Mouse (Mus musculus): ENCODE measurements around the gene Mief2. TPM values are rescaled to one million over a fixed set of nuclear protein-coding genes. Genes with fewer than 3 reads are reported as not detected.
A peak's percentile ranks its signal among the peaks of the same experiment; 100 is the strongest.

Mief2 gene
- 14.8 and 16.9 TPM in 2 replicates for polyA plus RNA-seq (2016; fragmentation: Nextera tagmentation; extraction: Ambion mirVana)

DNA sequence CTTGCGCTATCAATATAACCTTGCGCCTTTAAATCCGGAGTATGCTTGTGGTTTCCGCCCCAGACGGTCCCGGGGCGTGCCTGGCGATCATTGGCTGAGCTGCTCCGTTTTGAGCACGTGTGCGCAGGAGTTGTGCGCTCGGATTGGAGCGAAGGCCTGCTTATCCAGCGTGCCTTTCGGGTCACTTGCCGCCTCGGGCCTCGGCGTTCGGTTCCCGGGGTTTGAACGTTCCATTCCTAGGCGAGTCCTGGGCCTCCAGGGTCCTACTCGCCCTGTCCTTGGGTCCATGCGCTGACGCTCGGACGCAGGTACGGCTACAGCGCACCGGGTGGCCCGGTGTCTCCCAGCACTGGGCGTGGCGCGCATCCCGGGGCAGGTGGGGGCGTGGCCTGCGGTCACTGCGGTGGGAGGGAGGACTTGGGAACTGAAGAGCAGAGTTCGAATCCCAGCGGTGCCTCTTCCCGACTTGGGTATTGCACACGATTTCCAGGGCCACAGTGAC, at the start of gene Mief2:
Mief2 (plus strand) TSS at position 139 of the 502 bp plus-strand sequence.
- peak within 1 kb of the TSS; percentile 75 for H3K4me3 ChIP-seq
- WGBS, result under 1% methylated on average over 44 of the region's 44 CpGs
- peaks cover 50% of the 10 kb centered on the region for H3K36me3 ChIP-seq
- peaks cover 35% of the 10 kb centered on the region for H3K4me1 ChIP-seq (replicated peaks)
- no peaks in the 10 kb centered on the region for H3K27me3 ChIP-seq (ENCODE audit: insufficient read depth, poor library complexity, severe bottlenecking)
- H3K27ac ChIP-seq, result peak within 1 kb of the TSS; percentile 90
- DNase-seq (ENCODE audit: low spot score), result peak; percentile 94
- H3K9me3 ChIP-seq, result no peaks in the 10 kb centered on the region

DNA sequence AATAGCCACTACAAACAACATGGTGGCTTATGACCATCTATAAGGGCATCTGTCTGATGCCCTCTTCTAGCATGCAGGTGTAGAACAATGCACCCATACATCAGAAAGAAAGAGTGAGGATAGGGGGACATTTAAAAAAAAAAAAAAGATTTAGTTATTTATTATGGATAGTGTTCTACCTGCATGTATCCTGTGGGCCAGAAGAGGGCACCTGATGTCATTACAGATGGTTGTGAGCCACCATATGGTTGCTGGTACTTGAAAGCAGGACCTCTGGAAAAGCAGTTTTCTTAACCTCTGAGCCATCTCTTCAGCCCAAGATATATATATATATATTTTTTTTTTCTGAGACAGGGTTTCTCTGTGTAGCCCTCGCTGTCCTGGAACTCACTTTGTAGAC, 32.0 kb upstream of the Mief2 start:
- no peak overlapping the region for H3K4me3 ChIP-seq
- no peaks in the 10 kb centered on the region for H3K27me3 ChIP-seq (ENCODE audit: insufficient read depth, poor library complexity, severe bottlenecking)
- H3K4me1 ChIP-seq (replicated peaks), result peaks cover 23% of the 10 kb centered on the region
- no peak for DNase-seq (ENCODE audit: low spot score)
- 67% methylated on average over 1 of the region's 1 CpGs for WGBS
- H3K9me3 ChIP-seq, result no peaks in the 10 kb centered on the region
- H3K27ac ChIP-seq, result no peak overlapping the region
- H3K36me3 ChIP-seq, result no peaks in the 10 kb centered on the region

DNA sequence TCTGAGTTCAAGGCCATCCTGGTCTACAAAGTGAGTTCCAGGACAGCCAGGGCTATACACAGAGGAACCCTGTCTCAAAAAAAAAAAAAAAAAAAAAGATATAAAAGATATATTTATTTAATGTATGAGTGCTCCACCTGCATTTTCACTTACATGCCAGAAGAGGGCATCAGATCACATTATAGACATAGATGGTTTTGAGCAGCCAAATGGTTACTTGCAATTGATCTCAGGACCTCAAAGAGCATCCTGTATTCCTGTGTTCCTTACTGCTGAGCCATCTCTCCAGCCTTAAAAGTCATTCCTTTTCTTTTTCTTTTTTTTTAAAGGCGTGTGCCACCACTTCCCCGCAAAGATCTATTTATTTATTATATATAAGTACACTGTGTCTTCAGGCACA, 30.6 kb upstream of the Mief2 start:
- Histone ChIP-seq H3K4me3 (no peak overlapping the region), H3K27ac (peak overlapping the region; percentile 98), H3K36me3 (peaks cover 12% of the 10 kb centered on the region), H3K4me1 (replicated peaks) (peaks cover 36% of the 10 kb centered on the region), H3K9me3 (no peaks in the 10 kb centered on the region), H3K27me3 (ENCODE audit: insufficient read depth, poor library complexity, severe bottlenecking) (no peaks in the 10 kb centered on the region)
- WGBS, result 63% methylated on average over 2 of the region's 2 CpGs
- DNase-seq (ENCODE audit: low spot score), result no peak

DNA sequence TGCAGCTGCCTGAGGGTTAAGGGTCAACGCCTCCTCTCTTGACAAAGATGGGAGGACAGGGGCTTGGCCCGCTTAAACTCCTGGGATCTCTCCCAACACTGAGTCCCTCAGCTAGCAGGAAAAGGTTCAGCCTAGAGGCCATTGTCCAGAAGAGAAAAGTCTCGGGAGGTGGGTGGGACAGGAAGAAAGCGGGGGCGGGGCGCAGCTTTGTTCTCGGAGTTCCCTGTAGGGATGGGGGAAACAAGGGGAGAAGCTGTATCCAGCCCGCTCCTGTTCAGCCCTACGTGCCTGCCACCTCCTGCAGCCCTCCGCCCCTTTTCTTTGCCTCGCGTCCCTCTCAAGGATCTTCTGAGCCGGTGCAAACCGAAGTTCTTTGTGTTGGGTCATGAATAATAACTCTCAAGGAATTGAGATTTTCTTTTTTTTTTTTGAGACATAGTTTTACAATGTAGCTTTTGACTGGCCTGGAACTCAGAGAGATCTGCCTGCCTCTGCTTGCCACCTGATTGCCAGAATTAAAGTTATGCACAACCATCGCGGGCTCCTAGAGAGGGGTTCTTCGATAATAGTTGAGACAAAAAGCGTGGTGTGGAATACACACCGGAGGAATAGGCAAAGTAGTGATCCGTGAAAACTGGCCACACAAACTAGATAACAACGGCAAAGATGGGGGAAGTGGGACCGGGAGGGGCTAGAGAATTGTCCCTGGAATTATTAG, 29.2 kb upstream of the Mief2 start:
- DNase-seq (ENCODE audit: low spot score), result peak; percentile 91
- H3K27me3 ChIP-seq (ENCODE audit: insufficient read depth, poor library complexity, severe bottlenecking), result no peaks in the 10 kb centered on the region
- H3K4me1 ChIP-seq (replicated peaks), result peaks cover 50% of the 10 kb centered on the region
- H3K36me3 ChIP-seq, result peaks cover 26% of the 10 kb centered on the region
- H3K9me3 ChIP-seq, result no peaks in the 10 kb centered on the region
- 2% methylated on average over 22 of the region's 22 CpGs for WGBS
- peak overlapping the region; percentile 88 for H3K4me3 ChIP-seq
- peak overlapping the region; percentile 98 for H3K27ac ChIP-seq

DNA sequence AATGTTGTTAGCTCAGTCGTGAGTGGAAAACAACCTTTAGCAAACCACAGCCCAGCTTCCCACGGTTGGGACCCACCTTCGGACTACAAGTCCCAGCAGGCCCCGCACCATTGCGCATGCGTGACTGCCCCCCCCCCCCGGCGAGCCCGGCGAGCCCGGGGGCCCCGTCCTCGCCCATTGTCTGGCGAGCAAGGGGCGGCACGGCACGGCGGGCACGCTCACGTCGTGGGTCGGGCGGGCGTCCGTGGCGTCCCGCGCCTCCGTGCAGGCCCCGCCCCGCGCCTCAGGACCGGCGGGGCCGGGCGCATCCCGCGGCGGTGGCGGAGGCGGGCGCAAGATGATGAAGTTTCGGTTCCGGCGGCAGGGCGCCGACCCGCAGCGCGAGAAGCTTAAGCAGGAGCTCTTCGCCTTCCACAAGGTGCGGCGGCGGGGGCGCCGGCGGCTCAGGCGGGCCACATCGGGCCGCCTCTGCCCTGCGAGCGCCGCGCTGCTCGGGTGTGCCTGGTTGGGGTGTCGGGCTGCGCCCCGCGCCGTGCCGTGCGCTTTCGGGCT, 28.6 kb upstream of the Mief2 start, which contains the start of gene Llgl1:
Llgl1 (plus strand) TSS at position 200 of the 552 bp plus-strand sequence.
- DNase-seq (ENCODE audit: low spot score), result peak; percentile 98
- peak within 1 kb of the TSS; percentile 98 for H3K27ac ChIP-seq
- peaks cover 32% of the 10 kb centered on the region for H3K36me3 ChIP-seq
- no peaks in the 10 kb centered on the region for H3K27me3 ChIP-seq (ENCODE audit: insufficient read depth, poor library complexity, severe bottlenecking)
- peaks cover 50% of the 10 kb centered on the region for H3K4me1 ChIP-seq (replicated peaks)
- under 1% methylated on average over 72 of the region's 73 CpGs for WGBS
- H3K4me3 ChIP-seq, result peak within 1 kb of the TSS; percentile 88
- no peaks in the 10 kb centered on the region for H3K9me3 ChIP-seq

DNA sequence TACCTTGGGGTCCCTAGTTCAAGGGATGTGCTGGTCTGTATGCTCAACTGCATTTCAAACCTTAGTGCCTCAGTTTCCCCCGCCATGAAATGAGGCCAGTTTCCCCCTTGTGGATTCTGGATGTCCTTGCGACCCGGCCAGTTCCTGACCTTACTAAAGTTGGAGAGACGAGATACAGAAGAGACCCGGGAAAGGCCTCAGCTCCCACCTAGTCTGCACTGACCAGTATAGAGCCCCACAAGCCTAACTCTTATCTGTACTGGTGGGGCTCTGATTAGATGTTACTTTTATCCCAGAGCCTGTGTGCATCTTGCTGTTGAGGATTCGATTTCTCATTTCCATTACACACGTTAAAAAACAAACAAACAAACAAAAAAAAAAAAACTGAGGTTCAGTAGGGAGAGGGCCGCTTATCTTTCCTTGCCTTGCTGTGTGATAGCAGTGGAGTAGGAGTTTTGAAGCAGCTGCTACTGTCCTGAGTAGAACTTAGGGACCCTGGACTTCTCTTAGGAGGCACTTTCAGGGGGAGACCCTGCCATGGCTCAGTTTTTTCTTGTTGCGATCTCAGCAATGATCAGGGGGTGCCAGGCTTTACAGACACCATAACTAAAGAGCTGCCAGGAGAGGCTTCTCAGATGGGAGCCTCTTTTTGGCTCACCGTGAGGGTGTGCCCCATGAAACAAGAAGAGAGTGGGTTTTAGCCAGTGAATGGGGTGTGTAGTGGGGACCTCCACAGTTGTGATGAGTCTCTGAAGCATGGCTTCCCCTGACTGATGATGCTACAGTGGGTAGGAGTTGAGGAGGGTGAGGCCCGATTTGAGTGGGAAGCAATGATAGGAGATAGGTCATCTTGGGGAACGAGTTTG, 27.6 kb upstream of the Mief2 start:
- 30% methylated on average over 12 of the region's 12 CpGs for WGBS
- Histone ChIP-seq H3K4me3 (peak overlapping the region; percentile 88), H3K36me3 (peaks cover 42% of the 10 kb centered on the region), H3K9me3 (no peaks in the 10 kb centered on the region), H3K27ac (peak overlapping the region; percentile 98), H3K4me1 (replicated peaks) (peaks cover 50% of the 10 kb centered on the region), H3K27me3 (ENCODE audit: insufficient read depth, poor library complexity, severe bottlenecking) (no peaks in the 10 kb centered on the region)
- no peak for DNase-seq (ENCODE audit: low spot score)

DNA sequence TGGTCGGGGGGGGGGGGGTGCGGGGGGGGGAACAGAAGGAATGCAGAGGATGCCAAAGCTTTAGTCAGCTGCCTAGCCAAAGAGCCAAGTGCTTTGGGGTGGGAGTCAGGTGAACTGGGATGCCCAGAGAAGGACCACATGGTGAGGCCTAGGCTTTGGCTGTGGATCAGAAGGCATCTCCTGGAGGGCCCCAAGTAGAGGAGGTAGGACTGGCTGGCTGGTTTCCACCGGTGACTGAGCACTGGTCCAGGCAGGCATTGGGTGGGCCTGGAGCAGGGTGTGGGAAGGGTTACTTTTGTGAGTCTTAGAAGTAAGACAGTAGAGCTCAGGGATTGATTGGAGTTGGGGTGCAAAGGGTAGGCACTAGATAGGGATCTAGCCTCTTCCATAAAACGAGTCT, 26.6 kb upstream of the Mief2 start:
- Histone ChIP-seq H3K36me3 (peaks cover 52% of the 10 kb centered on the region), H3K4me3 (peak overlapping the region; percentile 88), H3K27me3 (ENCODE audit: insufficient read depth, poor library complexity, severe bottlenecking) (no peaks in the 10 kb centered on the region), H3K27ac (peak overlapping the region; percentile 0; the same call in 1 of the 2 replicates), H3K4me1 (replicated peaks) (peaks cover 50% of the 10 kb centered on the region), H3K9me3 (no peaks in the 10 kb centered on the region)
- peak; percentile 2 for DNase-seq (ENCODE audit: low spot score)
- 94% methylated on average over 4 of the region's 4 CpGs for WGBS

DNA sequence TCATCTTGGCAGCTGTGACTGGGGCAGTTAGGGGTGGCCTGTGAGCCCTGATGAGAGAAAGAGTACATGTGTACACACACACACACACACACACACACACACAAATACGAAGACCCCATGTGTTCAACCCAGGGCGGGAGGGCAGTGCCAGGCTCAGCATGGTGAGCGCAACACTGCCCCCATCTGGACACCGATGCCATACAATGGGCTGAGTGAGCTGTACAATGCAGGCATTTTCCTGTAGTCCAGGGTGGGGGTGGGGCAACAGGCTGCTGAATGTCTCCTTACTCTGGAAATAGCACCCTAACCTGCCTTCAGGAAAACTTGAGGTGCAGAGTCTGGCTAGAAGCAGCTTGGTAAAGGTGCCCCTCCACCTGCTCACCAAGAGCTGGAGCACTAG, 25.1 kb upstream of the Mief2 start:
- peak; percentile 79 for DNase-seq (ENCODE audit: low spot score)
- Histone ChIP-seq H3K36me3 (peaks cover 68% of the 10 kb centered on the region), H3K9me3 (no peaks in the 10 kb centered on the region), H3K4me1 (replicated peaks) (peaks cover 46% of the 10 kb centered on the region), H3K27me3 (ENCODE audit: insufficient read depth, poor library complexity, severe bottlenecking) (no peaks in the 10 kb centered on the region), H3K27ac (peak overlapping the region; percentile 70), H3K4me3 (peak overlapping the region; percentile 3)
- WGBS, result 27% methylated on average over 4 of the region's 4 CpGs

DNA sequence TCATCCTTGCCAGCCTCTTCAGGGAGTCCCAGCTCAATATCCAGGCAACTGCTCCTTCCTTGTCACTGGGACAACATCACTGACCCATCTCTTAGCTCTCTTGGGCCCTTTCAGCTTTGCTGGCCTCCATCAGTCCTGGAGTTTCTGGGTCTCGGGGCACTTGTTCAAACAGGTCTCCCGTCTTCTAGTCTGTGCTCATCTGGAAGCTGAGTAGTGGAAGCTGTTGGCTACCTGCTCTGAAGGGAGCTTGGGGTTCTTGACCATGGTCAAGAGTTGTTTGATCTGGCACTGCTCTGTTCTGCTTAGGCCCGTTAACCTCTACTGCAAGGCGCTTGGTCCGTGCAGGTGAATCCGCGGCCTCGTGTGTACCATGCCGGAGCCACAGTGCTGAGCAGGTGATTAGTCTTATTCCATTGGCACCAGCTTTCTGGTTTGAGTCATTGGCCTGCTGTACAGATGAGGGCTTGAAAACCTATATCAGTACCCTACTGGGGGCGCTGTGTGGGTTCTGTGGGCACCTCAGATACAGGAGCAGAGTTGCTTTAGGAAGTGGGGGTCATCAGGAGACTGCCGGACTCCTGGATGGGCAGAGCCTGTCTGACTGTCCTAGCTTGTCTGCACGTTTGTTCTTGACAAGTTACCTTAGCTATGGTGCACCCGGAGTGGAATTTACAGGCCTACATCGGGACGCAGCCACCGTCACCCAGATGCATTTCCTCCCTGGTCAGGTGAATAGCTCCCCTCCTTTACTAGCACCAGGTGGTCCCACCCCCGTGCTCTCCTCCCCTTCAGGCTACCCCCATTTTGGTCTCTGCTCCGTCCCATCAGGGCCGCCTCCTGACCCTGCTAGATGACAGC, 23.9 kb upstream of the Mief2 start:
- Histone ChIP-seq H3K27ac (peak overlapping the region; percentile 35; the same call in 1 of the 2 replicates), H3K4me1 (replicated peaks) (peaks cover 37% of the 10 kb centered on the region), H3K27me3 (ENCODE audit: insufficient read depth, poor library complexity, severe bottlenecking) (no peaks in the 10 kb centered on the region), H3K9me3 (no peaks in the 10 kb centered on the region), H3K36me3 (peaks cover 79% of the 10 kb centered on the region), H3K4me3 (no peak overlapping the region)
- WGBS, result 95% methylated on average over 19 of the region's 19 CpGs
- DNase-seq (ENCODE audit: low spot score), result no peak

DNA sequence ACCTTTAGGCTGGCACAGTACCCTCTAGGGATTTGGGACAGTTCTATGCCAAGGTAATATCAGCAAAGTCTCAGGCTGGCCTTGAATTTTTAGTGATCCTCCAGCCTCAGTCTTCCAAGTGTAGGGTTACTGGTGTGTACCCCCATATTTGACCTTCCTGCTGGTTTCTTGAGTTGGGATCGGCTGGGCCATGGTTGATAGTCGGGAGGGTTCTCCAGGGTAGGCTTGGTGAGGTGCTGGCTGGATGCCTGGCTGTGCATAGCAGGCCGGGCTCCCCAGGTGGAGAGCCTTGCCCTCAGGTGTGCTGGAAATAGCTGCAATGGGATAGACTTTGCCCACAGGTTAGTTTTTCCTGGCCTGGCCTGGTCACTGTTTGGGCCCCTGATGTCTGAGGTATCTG, 22.9 kb upstream of the Mief2 start:
- Histone ChIP-seq H3K4me1 (replicated peaks) (peaks cover 35% of the 10 kb centered on the region), H3K9me3 (no peaks in the 10 kb centered on the region), H3K36me3 (peaks cover 89% of the 10 kb centered on the region), H3K27ac (no peak overlapping the region), H3K27me3 (ENCODE audit: insufficient read depth, poor library complexity, severe bottlenecking) (no peaks in the 10 kb centered on the region), H3K4me3 (no peak overlapping the region)
- no peak for DNase-seq (ENCODE audit: low spot score)
- WGBS, result 94% methylated on average over 3 of the region's 3 CpGs

DNA sequence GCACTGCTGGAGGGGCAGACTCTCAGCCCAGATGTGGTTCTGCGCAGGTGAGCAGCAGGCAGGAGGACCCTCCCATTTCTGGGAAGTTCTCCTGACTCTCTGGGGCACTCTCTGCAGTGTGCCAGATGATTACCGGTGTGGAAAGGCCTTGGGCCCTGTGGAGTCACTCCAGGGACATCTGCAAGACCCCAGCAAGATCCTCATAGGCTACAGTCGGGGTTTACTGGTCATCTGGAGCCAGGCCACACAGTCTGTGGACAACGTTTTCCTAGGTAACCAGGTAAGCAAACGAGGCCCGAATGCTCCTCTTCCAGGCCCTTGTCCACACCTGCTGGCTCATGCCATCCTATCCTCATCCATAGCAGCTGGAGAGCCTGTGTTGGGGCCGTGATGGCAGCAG, 22.1 kb upstream of the Mief2 start:
- H3K4me1 ChIP-seq (replicated peaks), result peaks cover 28% of the 10 kb centered on the region
- no peak overlapping the region for H3K27ac ChIP-seq
- H3K27me3 ChIP-seq (ENCODE audit: insufficient read depth, poor library complexity, severe bottlenecking), result no peaks in the 10 kb centered on the region
- H3K36me3 ChIP-seq, result peaks cover 97% of the 10 kb centered on the region
- H3K4me3 ChIP-seq, result no peak overlapping the region
- DNase-seq (ENCODE audit: low spot score), result no peak
- H3K9me3 ChIP-seq, result no peaks in the 10 kb centered on the region
- 90% methylated on average over 7 of the region's 7 CpGs for WGBS

Data from hindbrain, embryonic 10.5 days (tissue).